Mouse (Mus musculus) embryonic fibroblast, embryonic 13.5 days (primary cell): ENCODE results near the gene A530032D15Rik. TPM values are rescaled to one million over a fixed set of nuclear protein-coding genes. Genes with fewer than 3 reads are reported as not detected.
"Not testable (repeated sequence)": the region's sequence is repeated elsewhere in the genome, so short reads cannot be mapped to it uniquely, and the experiment has no call there.

Source experiments
- H3K27ac ChIP-seq: 2 replicates; pipeline ENCODE4 v1.5.1; 2012; ENCODE audit warnings: low read length, control low read depth, inconsistent platforms; ENCODE audit not compliant: insufficient read depth
- H3K4me1 ChIP-seq: 2 replicates; pipeline ENCODE4 v1.6.1; 2011; ENCODE audit warnings: low read length; ENCODE audit not compliant: control insufficient read depth, insufficient read depth
- H3K4me3 ChIP-seq: 2 replicates; pipeline ENCODE4 v1.5.1; 2011; ENCODE audit warnings: mild to moderate bottlenecking, control low read depth, low read length; ENCODE audit not compliant: insufficient read depth
- polyA plus RNA-seq: library from polyadenylated mRNA; stranded (reverse); fragments of >200 nt; gene quantifications from 2 replicates; pipeline ENCODE4 v1.2.4, GENCODE M21; 2011; ENCODE audit warnings: low read depth; ENCODE audit not compliant: missing spikeins, insufficient read length

The A530032D15Rik gene
- polyA plus RNA-seq, 1 experiment: not detected

GRCm38 (mm10) chr1:85093011-85093572 lies 16.6 kb downstream of the A530032D15Rik start:
- H3K4me3 ChIP-seq, H3K4me1 ChIP-seq, H3K27ac ChIP-seq: not testable (repeated sequence)

- H3K4me1 ChIP-seq, H3K4me3 ChIP-seq, H3K27ac ChIP-seq: not testable (repeated sequence)
Measured at GRCm38 (mm10) chr1:85092169-85092568, 17.5 kb downstream of the A530032D15Rik start.

- H3K4me3 ChIP-seq, H3K27ac ChIP-seq, H3K4me1 ChIP-seq: not testable (repeated sequence)
Measured at GRCm38 (mm10) chr1:85086211-85086610, 23.4 kb downstream of the A530032D15Rik start.

- not testable (repeated sequence) for H3K27ac ChIP-seq, H3K4me1 ChIP-seq, H3K4me3 ChIP-seq
Measured at GRCm38 (mm10) chr1:85084803-85085202, 24.9 kb downstream of the A530032D15Rik start.

GRCm38 (mm10) chr1:85073099-85073498 lies 36.6 kb downstream of the A530032D15Rik start:
- not testable (repeated sequence) for H3K4me1 ChIP-seq, H3K27ac ChIP-seq, H3K4me3 ChIP-seq

- not testable (repeated sequence) for H3K27ac ChIP-seq
Measured at GRCm38 (mm10) chr1:85071690-85072089, 38.0 kb downstream of the A530032D15Rik start.

GRCm38 (mm10) chr1:85035801-85036200 lies 73.9 kb downstream of the A530032D15Rik start:
- H3K4me1 ChIP-seq, H3K4me3 ChIP-seq, H3K27ac ChIP-seq: not testable (repeated sequence)

More at GRCm38 (mm10) chr1:85071690-85072089, 38.0 kb downstream of the A530032D15Rik start:
- H3K4me3 ChIP-seq, H3K4me1 ChIP-seq: not testable (repeated sequence)

- not testable (repeated sequence) for H3K4me1 ChIP-seq, H3K27ac ChIP-seq, H3K4me3 ChIP-seq
Measured at GRCm38 (mm10) chr1:85034394-85034793, 75.3 kb downstream of the A530032D15Rik start.

- not testable (repeated sequence) for H3K4me3 ChIP-seq, H3K27ac ChIP-seq, H3K4me1 ChIP-seq
Measured at GRCm38 (mm10) chr1:85033616-85034015, 76.0 kb downstream of the A530032D15Rik start.

Other genes starting within 250 kb of the A530032D15Rik start
- not detected in 2 replicates for gene Slc16a14, start 174.7 kb downstream of the A530032D15Rik start, polyA plus RNA-seq
- not detected in 2 replicates for gene Gm10553, start 9.7 kb downstream of the A530032D15Rik start, polyA plus RNA-seq
- not detected in 2 replicates for gene C130026I21Rik, start 160.7 kb upstream of the A530032D15Rik start, polyA plus RNA-seq